Mouse (Mus musculus) forebrain, embryonic 16.5 days (tissue): Measurements from ENCODE around the gene Cby3. TPM values are rescaled to one million over a fixed set of nuclear protein-coding genes. Genes with fewer than 3 reads are reported as not detected.

Experiments
- ATAC-seq: fragments of 200-750 bp; cut with Nextera tagmentation; 2 replicates; pipeline ENCODE4 v1.8.0; 2017; ENCODE audit warnings: mild to moderate bottlenecking, moderate library complexity
- H3K27ac ChIP-seq: fragments of 300-500 bp; sonication (generic); 2 replicates; pipeline ENCODE4 v1.5.1; 2014; ENCODE audit warnings: low read length, control low read depth
- H3K27me3 ChIP-seq: fragments of 300-500 bp; sonication (generic); replicated peaks from 2 replicates; pipeline ENCODE4 v1.6.1; 2014; ENCODE audit warnings: low read length; ENCODE audit not compliant: control insufficient read depth, insufficient read depth
- H3K36me3 ChIP-seq: fragments of 300-500 bp; sonication (generic); 2 replicates; pipeline ENCODE4 v1.6.1; 2014; ENCODE audit not compliant: control insufficient read depth, insufficient read depth
- H3K4me1 ChIP-seq: fragments of 300-500 bp; sonication (generic); replicated peaks from 2 replicates; pipeline ENCODE4 v1.6.1; 2014; ENCODE audit warnings: low read length; ENCODE audit not compliant: control insufficient read depth, insufficient read depth
- H3K4me2 ChIP-seq: fragments of 300-500 bp; sonication (generic); 2 replicates; pipeline ENCODE4 v1.6.1; 2014; ENCODE audit warnings: mild to moderate bottlenecking, low read length, control low read depth
- H3K4me3 ChIP-seq: fragments of 300-500 bp; sonication (generic); replicated peaks from 2 replicates; pipeline ENCODE4 v1.5.1; 2014; ENCODE audit warnings: mild to moderate bottlenecking, low read length, control low read depth
- H3K9ac ChIP-seq: fragments of 300-500 bp; sonication (generic); replicated peaks from 2 replicates; pipeline ENCODE4 v1.6.1; 2014; ENCODE audit warnings: low read depth, low read length, control low read depth
- H3K9me3 ChIP-seq: fragments of 300-500 bp; sonication (generic); 2 replicates; pipeline ENCODE4 v1.6.1; 2016; ENCODE audit warnings: low read length; ENCODE audit not compliant: control insufficient read depth
- WGBS: fragments of 180-500 bp; shearing (Covaris S2); extraction: QIAGEN DNeasy Blood & Tissue Kit; methylation state at CpG from one replicate; pipeline ENCODE4 v1.1.7; 2014; 5-methylcytosine and 5-hydroxymethylcytosine counted together
- polyA plus RNA-seq: library from polyadenylated mRNA; unstranded; fragments of >200 nt; fragmentation: Nextera tagmentation; extraction: Ambion mirVana; gene quantifications from 2 replicates; pipeline ENCODE4 v1.2.1, GENCODE M21; 2015

Cby3 gene
- polyA plus RNA-seq, 1 experiment from 2014 or later, result 1.2 TPM

GRCm38 (mm10) chr11:50371911-50372310 is 17.6 kb downstream of the Cby3 start:
- Histone ChIP-seq H3K9me3 (no peaks in the 10 kb centered on the region), H3K4me3 (peak overlapping the region; percentile 43; the same call in 1 of the 2 replicates), H3K9ac (peak overlapping the region; percentile 72), H3K4me2 (no peak overlapping the region; the same call in 1 of the 2 replicates), H3K27me3 (no peaks in the 10 kb centered on the region), H3K27ac (peak overlapping the region; percentile 84), H3K4me1 (peaks cover 19% of the 10 kb centered on the region), H3K36me3 (no peaks in the 10 kb centered on the region)
- WGBS, result 100% methylated on average over 1 of the region's 1 CpGs
- no peak for ATAC-seq

GRCm38 (mm10) chr11:50373086-50373485 is 18.8 kb downstream of the Cby3 start:
- Histone ChIP-seq H3K27ac (no peak overlapping the region), H3K4me1 (peaks cover 19% of the 10 kb centered on the region), H3K4me2 (no peak overlapping the region), H3K27me3 (no peaks in the 10 kb centered on the region), H3K9me3 (no peaks in the 10 kb centered on the region), H3K9ac (no peak overlapping the region), H3K4me3 (no peak overlapping the region), H3K36me3 (no peaks in the 10 kb centered on the region)
- ATAC-seq, result no peak

GRCm38 (mm10) chr11:50373621-50374020 is 19.4 kb downstream of the Cby3 start:
- Histone ChIP-seq H3K9ac (no peak overlapping the region), H3K36me3 (no peaks in the 10 kb centered on the region), H3K27me3 (no peaks in the 10 kb centered on the region), H3K27ac (no peak overlapping the region), H3K4me3 (no peak overlapping the region), H3K4me2 (no peak overlapping the region), H3K9me3 (no peaks in the 10 kb centered on the region), H3K4me1 (peaks cover 19% of the 10 kb centered on the region)
- 100% methylated on average over 1 of the region's 1 CpGs for WGBS
- ATAC-seq, result no peak

GRCm38 (mm10) chr11:50374286-50375015 is 20.2 kb downstream of the Cby3 start:
- Histone ChIP-seq H3K4me1 (peaks cover 24% of the 10 kb centered on the region), H3K27ac (no peak overlapping the region), H3K9me3 (no peaks in the 10 kb centered on the region), H3K9ac (no peak overlapping the region), H3K27me3 (no peaks in the 10 kb centered on the region), H3K4me3 (no peak overlapping the region), H3K4me2 (no peak overlapping the region), H3K36me3 (peaks cover 2% of the 10 kb centered on the region; the same call in 1 of the 2 replicates)
- 86% methylated on average over 13 of the region's 13 CpGs for WGBS
- ATAC-seq, result no peak

- Histone ChIP-seq H3K4me3 (no peak overlapping the region), H3K9ac (no peak overlapping the region)
- WGBS, result 47% methylated on average over 5 of the region's 5 CpGs
These were observed 21.2 kb downstream of the Cby3 start for GRCm38 (mm10) chr11:50375421-50375820.

GRCm38 (mm10) chr11:50376156-50376790 is 22.0 kb downstream of the Cby3 start:
- Histone ChIP-seq H3K36me3 (peaks cover 6% of the 10 kb centered on the region; the same call in 1 of the 2 replicates), H3K27ac (peak overlapping the region; percentile 100), H3K4me1 (peaks cover 23% of the 10 kb centered on the region), H3K9ac (peak overlapping the region; percentile 93), H3K9me3 (no peaks in the 10 kb centered on the region), H3K27me3 (no peaks in the 10 kb centered on the region), H3K4me2 (peak overlapping the region; percentile 73), H3K4me3 (peak overlapping the region; percentile 97)
- WGBS, result 21% methylated on average over 10 of the region's 10 CpGs
- no peak for ATAC-seq

More at GRCm38 (mm10) chr11:50375421-50375820, 21.2 kb downstream of the Cby3 start:
- no peak overlapping the region for H3K4me2 ChIP-seq
- no peak overlapping the region for H3K27ac ChIP-seq
- no peak for ATAC-seq
- H3K36me3 ChIP-seq, result peaks cover 6% of the 10 kb centered on the region; the same call in 1 of the 2 replicates
- H3K4me1 ChIP-seq, result peaks cover 28% of the 10 kb centered on the region
- no peaks in the 10 kb centered on the region for H3K27me3 ChIP-seq
- H3K9me3 ChIP-seq, result no peaks in the 10 kb centered on the region

- H3K27ac ChIP-seq, result peak within 1 kb of the TSS; percentile 100
- under 1% methylated on average over 76 of the region's 76 CpGs for WGBS
- H3K4me3 ChIP-seq, result peak within 1 kb of the TSS; percentile 97
- H3K9me3 ChIP-seq, result no peaks in the 10 kb centered on the region
- peaks cover 8% of the 10 kb centered on the region; the same call in 1 of the 2 replicates for H3K36me3 ChIP-seq
- no peaks in the 10 kb centered on the region for H3K27me3 ChIP-seq
- H3K4me1 ChIP-seq, result peaks cover 21% of the 10 kb centered on the region
- peak; percentile 90 for ATAC-seq
- peak within 1 kb of the TSS; percentile 73 for H3K4me2 ChIP-seq
- H3K9ac ChIP-seq, result peak within 1 kb of the TSS; percentile 100
These were observed 22.9 kb downstream of the Cby3 start, which contains the start of gene Hnrnph1 for GRCm38 (mm10) chr11:50376911-50377891. Gene Hnrnph1, plus strand, starts transcription at chr11:50376990.

- ATAC-seq, result peak; percentile 80
- H3K4me2 ChIP-seq, result peak overlapping the region; percentile 96
- peaks cover 16% of the 10 kb centered on the region for H3K36me3 ChIP-seq
- H3K27ac ChIP-seq, result peak overlapping the region; percentile 100
- no peaks in the 10 kb centered on the region for H3K27me3 ChIP-seq
- H3K9me3 ChIP-seq, result no peaks in the 10 kb centered on the region
- peak overlapping the region; percentile 97 for H3K4me3 ChIP-seq
- under 1% methylated on average over 71 of the region's 71 CpGs for WGBS
- peaks cover 23% of the 10 kb centered on the region for H3K4me1 ChIP-seq
- peak overlapping the region; percentile 100 for H3K9ac ChIP-seq
These were observed 23.8 kb downstream of the Cby3 start for GRCm38 (mm10) chr11:50377892-50378684.
